Mouse (Mus musculus): ENCODE results near the gene Rps19.

DNA sequence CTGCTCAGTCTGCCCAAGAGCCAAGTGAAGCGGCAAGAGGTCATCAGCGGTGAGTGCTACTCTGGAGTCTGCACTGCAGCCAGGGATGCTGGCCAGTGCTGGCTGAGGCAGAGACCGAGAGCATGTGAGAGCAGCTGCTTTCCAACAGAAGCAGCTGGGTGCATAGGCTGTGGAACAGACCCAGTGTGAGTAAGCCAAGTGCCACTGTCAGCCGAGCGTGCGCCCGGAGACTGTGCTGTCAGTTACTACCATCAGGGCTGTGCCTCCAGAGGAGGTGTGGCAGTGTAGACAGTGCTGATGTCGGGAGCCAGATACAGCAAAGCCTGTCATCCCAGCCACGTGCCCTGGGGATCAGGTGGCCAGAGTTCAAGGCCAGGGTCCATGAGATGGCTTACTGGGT, 35.6 kb downstream of the Rps19 start:
- TF ChIP-seq TAL1 (IDR thresholded peaks at IDR 0.05; ENCODE audit: low read length) (no peak), GATA1 (IDR thresholded peaks at IDR 0.05; ENCODE audit: low read length) (no peak)

Data from erythroblast, embryonic 14.5 days (primary cell).